Mouse (Mus musculus) adrenal gland, postnatal 10 days (tissue): Measurements from ENCODE around the gene Gpr27. TPM values are rescaled to one million over a fixed set of nuclear protein-coding genes. Genes with fewer than 3 reads are reported as not detected.

ENCODE experiments used
- total RNA-seq, 2 experiments: library from RNA; stranded (reverse); gene quantifications; 2 replicates each; pipeline ENCODE4 v1.2.3; 2021

The Gpr27 gene
- total RNA-seq, 2 experiments from 2014 or later, result 3.7 to 4.6 TPM

Other genes with a start within 250 kb of the Gpr27 start
- gene Foxp1, start 170.0 kb upstream of the Gpr27 start, total RNA-seq, result 10 to 100 TPM; 44.7 to 51.6 TPM
- gene Eif4e3, start 25.9 kb upstream of the Gpr27 start, total RNA-seq, result 10 to 100 TPM; 26.0 to 27.0 TPM
- gene Gm20696, start 25.9 kb upstream of the Gpr27 start, total RNA-seq, result 1 to 10 TPM; 2.4 to 6.6 TPM
- not detected for gene Prok2, start 33.7 kb downstream of the Gpr27 start, total RNA-seq